Mouse (Mus musculus) lung, adult 2 months (tissue): ENCODE data around the gene Mul1.

Source experiments
- CTCF ChIP-seq: fragments of 200-500 bp; IDR thresholded peaks from 2 replicates; pipeline ENCODE4 v1.5.1; 2011; ENCODE audit warnings: mild to moderate bottlenecking, low read length, control low read depth; ENCODE audit not compliant: insufficient read depth
- POLR2A ChIP-seq: fragments of 200-500 bp; IDR thresholded peaks from 2 replicates; pipeline ENCODE4 v1.6.1; 2011; ENCODE audit warnings: low read depth, mild to moderate bottlenecking, control low read depth, low read length, borderline replicate concordance; ENCODE audit errors: extremely low read depth

- TF ChIP-seq CTCF (no peak), POLR2A (no peak)
These were observed 15.3 kb downstream of the Mul1 start for GRCm38 (mm10) chr4:138449636-138450314.
